Mouse (Mus musculus): ENCODE results near the gene Hist2h3c1. TPM values are rescaled to one million over a fixed set of nuclear protein-coding genes. Genes with fewer than 3 reads are reported as not detected.
A peak's percentile ranks its signal among the peaks of the same experiment; 100 is the strongest.
"Not testable (repeated sequence)": the region's sequence is repeated elsewhere in the genome, so short reads cannot be mapped to it uniquely, and the experiment has no call there.

Hist2h3c1 gene
- polyA plus RNA-seq, 1 experiment from 2014 or later = not detected

GRCm38 (mm10) chr3:96219661-96220130, 26.8 kb upstream of the Hist2h3c1 start, which contains the start of the genes Bola1 and Hist2h2ab:
TSS of gene Bola1 (minus strand) at chr3:96219709.
TSS of gene Hist2h2ab (plus strand) at chr3:96219865.
- Histone ChIP-seq H3K4me2 (ENCODE audit: low read depth, severe bottlenecking) (peak within 1 kb of the TSS; percentile 59), H3K27me3 (ENCODE audit: control insufficient read depth, insufficient read depth, low read length) (no peaks in the 10 kb centered on the region), H3K9me3 (ENCODE audit: control insufficient read depth, low read length) (no peaks in the 10 kb centered on the region), H3K36me3 (ENCODE audit: control insufficient read depth, insufficient read depth, low read length) (no peaks in the 10 kb centered on the region), H3K9ac (ENCODE audit: low read length) (peak within 1 kb of the TSS; percentile 93), H3K27ac (replicated peaks; ENCODE audit: low read depth, low read length) (peak within 1 kb of the TSS; percentile 98), H3K4me1 (ENCODE audit: control insufficient read depth, insufficient read depth, low read length) (peaks cover 12% of the 10 kb centered on the region), H3K4me3 (ENCODE audit: low read depth, low read length) (peak within 1 kb of the TSS; percentile 61)
- WGBS = under 1% methylated on average over 37 of the region's 37 CpGs
- no peak for DNase-seq (ENCODE audit: low spot score)
- peak; percentile 88 for ATAC-seq (ENCODE audit: insufficient number of reproducible peaks, low FRiP score, low TSS enrichment, low read depth)

- Histone ChIP-seq H3K4me3 (ENCODE audit: low read depth, low read length) (peak overlapping the region; percentile 61), H3K9ac (ENCODE audit: low read length) (peak overlapping the region; percentile 93), H3K27ac (replicated peaks; ENCODE audit: low read depth, low read length) (peak overlapping the region; percentile 98), H3K4me2 (ENCODE audit: low read depth, severe bottlenecking) (peak overlapping the region; percentile 59), H3K4me1 (ENCODE audit: control insufficient read depth, insufficient read depth, low read length) (peaks cover 12% of the 10 kb centered on the region)
- H3K36me3 ChIP-seq (ENCODE audit: control insufficient read depth, insufficient read depth, low read length); H3K9me3 ChIP-seq (ENCODE audit: control insufficient read depth, low read length); ATAC-seq (ENCODE audit: insufficient number of reproducible peaks, low FRiP score, low TSS enrichment, low read depth); H3K27me3 ChIP-seq (ENCODE audit: control insufficient read depth, insufficient read depth, low read length): not testable (repeated sequence)
- WGBS = under 1% methylated on average over 26 of the region's 47 CpGs
- DNase-seq (ENCODE audit: low spot score) = peak; percentile 82
Measured at GRCm38 (mm10) chr3:96220131-96220764, 26.2 kb upstream of the Hist2h3c1 start.

GRCm38 (mm10) chr3:96220765-96221639, 25.5 kb upstream of the Hist2h3c1 start, which contains the start of the genes Hist2h2ac and Hist2h2be:
TSS of gene Hist2h2ac (minus strand) at chr3:96220880.
TSS of gene Hist2h2be (plus strand) at chr3:96221119.
- H3K27ac ChIP-seq (replicated peaks; ENCODE audit: low read depth, low read length) = peak within 1 kb of the TSS; percentile 98
- H3K9ac ChIP-seq (ENCODE audit: low read length) = peak within 1 kb of the TSS; percentile 93
- ATAC-seq (ENCODE audit: insufficient number of reproducible peaks, low FRiP score, low TSS enrichment, low read depth) = peak; percentile 90

GRCm38 (mm10) chr3:96221640-96222038, 24.8 kb upstream of the Hist2h3c1 start:
- Histone ChIP-seq H3K27ac (replicated peaks; ENCODE audit: low read depth, low read length) (peak overlapping the region; percentile 98), H3K9me3 (ENCODE audit: control insufficient read depth, low read length) (no peaks in the 10 kb centered on the region), H3K4me1 (ENCODE audit: control insufficient read depth, insufficient read depth, low read length) (peaks cover 12% of the 10 kb centered on the region), H3K27me3 (ENCODE audit: control insufficient read depth, insufficient read depth, low read length) (no peaks in the 10 kb centered on the region), H3K4me3 (ENCODE audit: low read depth, low read length) (peak overlapping the region; percentile 61), H3K4me2 (ENCODE audit: low read depth, severe bottlenecking) (peak overlapping the region; percentile 59), H3K36me3 (ENCODE audit: control insufficient read depth, insufficient read depth, low read length) (no peaks in the 10 kb centered on the region), H3K9ac (ENCODE audit: low read length) (peak overlapping the region; percentile 53)
- 32% methylated on average over 9 of the region's 9 CpGs for WGBS
- peak; percentile 45 for DNase-seq (ENCODE audit: low spot score)
- no peak for ATAC-seq (ENCODE audit: insufficient number of reproducible peaks, low FRiP score, low TSS enrichment, low read depth)

More at GRCm38 (mm10) chr3:96220765-96221639, 25.5 kb upstream of the Hist2h3c1 start, which contains the start of the genes Hist2h2ac and Hist2h2be:
- no peaks in the 10 kb centered on the region for H3K9me3 ChIP-seq (ENCODE audit: control insufficient read depth, low read length)
- no peaks in the 10 kb centered on the region for H3K27me3 ChIP-seq (ENCODE audit: control insufficient read depth, insufficient read depth, low read length)
- no peaks in the 10 kb centered on the region for H3K36me3 ChIP-seq (ENCODE audit: control insufficient read depth, insufficient read depth, low read length)
- H3K4me2 ChIP-seq (ENCODE audit: low read depth, severe bottlenecking) = peak within 1 kb of the TSS; percentile 59
- H3K4me1 ChIP-seq (ENCODE audit: control insufficient read depth, insufficient read depth, low read length) = peaks cover 12% of the 10 kb centered on the region
- DNase-seq (ENCODE audit: low spot score) = peak; percentile 84
- H3K4me3 ChIP-seq (ENCODE audit: low read depth, low read length) = peak within 1 kb of the TSS; percentile 61
- under 1% methylated on average over 43 of the region's 43 CpGs for WGBS

GRCm38 (mm10) chr3:96222774-96223173, 23.7 kb upstream of the Hist2h3c1 start:
- Histone ChIP-seq H3K27me3 (ENCODE audit: control insufficient read depth, insufficient read depth, low read length) (no peaks in the 10 kb centered on the region), H3K4me2 (ENCODE audit: low read depth, severe bottlenecking) (0 out of 2 replicates have a peak overlapping the region, but pooled peaks have one; percentile 2), H3K4me3 (ENCODE audit: low read depth, low read length) (no peak overlapping the region), H3K9me3 (ENCODE audit: control insufficient read depth, low read length) (no peaks in the 10 kb centered on the region), H3K36me3 (ENCODE audit: control insufficient read depth, insufficient read depth, low read length) (no peaks in the 10 kb centered on the region), H3K9ac (ENCODE audit: low read length) (no peak overlapping the region), H3K27ac (replicated peaks; ENCODE audit: low read depth, low read length) (no peak overlapping the region), H3K4me1 (ENCODE audit: control insufficient read depth, insufficient read depth, low read length) (peaks cover 12% of the 10 kb centered on the region)
- 91% methylated on average over 4 of the region's 4 CpGs for WGBS
- DNase-seq (ENCODE audit: low spot score) = no peak
- no peak for ATAC-seq (ENCODE audit: insufficient number of reproducible peaks, low FRiP score, low TSS enrichment, low read depth)

- H3K9me3 ChIP-seq (ENCODE audit: control insufficient read depth, low read length) = no peaks in the 10 kb centered on the region
- H3K4me2 ChIP-seq (ENCODE audit: low read depth, severe bottlenecking) = no peak overlapping the region
- no peak overlapping the region for H3K9ac ChIP-seq (ENCODE audit: low read length)
- no peaks in the 10 kb centered on the region for H3K36me3 ChIP-seq (ENCODE audit: control insufficient read depth, insufficient read depth, low read length)
- no peaks in the 10 kb centered on the region for H3K27me3 ChIP-seq (ENCODE audit: control insufficient read depth, insufficient read depth, low read length)
- no peak for ATAC-seq (ENCODE audit: insufficient number of reproducible peaks, low FRiP score, low TSS enrichment, low read depth)
- H3K27ac ChIP-seq (replicated peaks; ENCODE audit: low read depth, low read length) = no peak overlapping the region
- WGBS = 54% methylated on average over 2 of the region's 2 CpGs
- DNase-seq (ENCODE audit: low spot score) = no peak
- H3K4me1 ChIP-seq (ENCODE audit: control insufficient read depth, insufficient read depth, low read length) = peaks cover 12% of the 10 kb centered on the region
- H3K4me3 ChIP-seq (ENCODE audit: low read depth, low read length) = no peak overlapping the region
Measured at GRCm38 (mm10) chr3:96225421-96225820, 21.1 kb upstream of the Hist2h3c1 start.

GRCm38 (mm10) chr3:96226695-96227648, 19.5 kb upstream of the Hist2h3c1 start:
- H3K9ac ChIP-seq (ENCODE audit: low read length) = no peak overlapping the region
- H3K27me3 ChIP-seq (ENCODE audit: control insufficient read depth, insufficient read depth, low read length) = no peaks in the 10 kb centered on the region
- 69% methylated on average over 8 of the region's 8 CpGs for WGBS
- H3K4me3 ChIP-seq (ENCODE audit: low read depth, low read length) = no peak overlapping the region
- ATAC-seq (ENCODE audit: insufficient number of reproducible peaks, low FRiP score, low TSS enrichment, low read depth) = no peak
- no peak overlapping the region for H3K4me2 ChIP-seq (ENCODE audit: low read depth, severe bottlenecking)
- no peak overlapping the region for H3K27ac ChIP-seq (replicated peaks; ENCODE audit: low read depth, low read length)
- no peaks in the 10 kb centered on the region for H3K9me3 ChIP-seq (ENCODE audit: control insufficient read depth, low read length)
- H3K4me1 ChIP-seq (ENCODE audit: control insufficient read depth, insufficient read depth, low read length) = peaks cover 7% of the 10 kb centered on the region; the same call in 1 of the 2 replicates
- DNase-seq (ENCODE audit: low spot score) = no peak
- H3K36me3 ChIP-seq (ENCODE audit: control insufficient read depth, insufficient read depth, low read length) = no peaks in the 10 kb centered on the region
